Mouse (Mus musculus): ENCODE results near the gene Ryr1.

DNA sequence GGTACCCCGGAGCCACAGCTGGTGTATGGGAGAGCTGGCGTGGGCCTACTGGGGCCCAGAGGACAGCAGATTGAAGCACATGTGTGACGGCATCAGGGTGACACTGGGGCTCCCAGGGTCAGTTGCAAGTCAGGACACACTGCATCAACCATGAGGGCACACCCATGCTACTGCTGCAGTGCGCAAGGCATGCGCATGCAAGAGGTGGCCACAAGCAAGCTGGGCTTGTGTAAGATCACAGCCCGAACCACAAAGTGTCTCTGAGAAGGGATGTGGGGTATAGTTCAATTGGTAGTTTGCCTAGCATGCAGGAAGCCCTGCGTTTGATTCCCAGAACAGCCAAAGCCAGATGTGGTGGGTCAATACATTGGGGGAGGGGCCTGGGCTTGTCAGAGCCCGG, 101.5 kb downstream of the Ryr1 start:
- TF ChIP-seq POLR2A (IDR thresholded peaks at IDR 0.05; ENCODE audit: control insufficient read depth, low read depth, low read length) (no peak), CTCF (IDR thresholded peaks at IDR 0.05; ENCODE audit: control insufficient read depth, insufficient read depth, insufficient replicate concordance, low read depth, low read length) (no peak)
